ENCODE assay signal across 8 mouse cellular contexts in the genomic region with DNA sequence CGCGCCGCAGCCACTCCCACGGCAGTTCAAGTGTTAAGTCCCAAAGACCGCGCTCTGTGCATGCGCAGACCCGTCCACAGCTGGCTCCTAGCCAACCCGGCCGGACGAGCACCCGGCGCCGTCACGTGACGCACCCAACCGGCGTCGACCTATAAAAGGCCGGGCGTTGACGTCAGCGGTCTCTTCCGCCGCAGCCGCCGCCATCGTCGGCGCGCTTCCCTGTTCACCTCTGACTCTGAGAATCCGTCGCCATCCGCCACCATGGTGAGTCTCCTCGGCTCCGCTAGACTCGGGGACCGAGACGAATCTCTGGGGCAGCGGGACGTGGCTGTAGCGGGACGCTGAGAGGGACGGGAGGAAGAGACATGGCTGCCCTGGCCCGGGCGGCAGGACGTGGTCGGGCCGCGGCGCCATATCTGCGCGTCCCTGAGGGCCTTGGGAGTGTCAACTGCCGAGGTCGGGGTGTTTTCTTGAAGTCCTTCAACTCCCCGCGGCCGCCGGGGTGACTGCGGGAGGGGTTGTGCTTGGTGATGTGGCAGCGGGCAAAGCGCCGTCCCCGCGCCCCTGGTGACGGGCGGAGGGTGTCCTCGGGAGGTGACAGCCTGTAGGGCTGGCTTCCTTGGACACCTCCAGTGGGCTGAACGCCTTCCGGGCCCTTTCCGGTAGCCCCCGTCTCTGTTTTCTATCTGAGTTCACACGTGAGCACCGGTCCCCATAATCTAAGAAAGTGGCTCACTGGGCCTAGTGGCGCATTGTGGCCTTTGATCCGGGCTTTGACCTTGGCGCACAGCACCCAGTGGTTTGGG. TPM values are rescaled to one million over a fixed set of nuclear protein-coding genes. Genes with fewer than 3 reads are reported as not detected.
A peak's percentile ranks its signal among the peaks of the same experiment; 100 is the strongest.
DNase-seq lines count a peak whose midpoint lies in the region; ATAC-seq and TF ChIP-seq lines count a peak whose summit lies in the region.

A gene (plus strand): TSS at position 166 of the 806 bp plus-strand sequence.

- H3K27me3 ChIP-seq in G1E (ENCODE audit: insufficient read depth, low read length) = no peaks in the 10 kb centered on the region
- no peaks in the 10 kb centered on the region for H3K27me3 ChIP-seq in forebrain, embryonic 16.5 days (replicated peaks; ENCODE audit: control insufficient read depth, insufficient read depth, low read length)
- no peaks in the 10 kb centered on the region for H3K27me3 ChIP-seq in neural tube, embryonic 14.5 days (ENCODE audit: control insufficient read depth, insufficient read depth, low read length)
- H3K27me3 ChIP-seq in testis, adult 2 months (ENCODE audit: control insufficient read depth, insufficient read depth, low read length) = no peaks in the 10 kb centered on the region

- intact Hi-C loops in heart, postnatal 25 days (cut with DNase I) = loop anchor here (5.0 kb wide), 1 partner anchor 159 kb away; no protein-coding TSS in a partner anchor

- no peaks in the 10 kb centered on the region for H3K9me3 ChIP-seq in G1E (replicated peaks)
- H3K9me3 ChIP-seq in forebrain, embryonic 16.5 days (ENCODE audit: control insufficient read depth, low read length) = no peaks in the 10 kb centered on the region
- no peaks in the 10 kb centered on the region for H3K9me3 ChIP-seq in neural tube, embryonic 14.5 days (ENCODE audit: control insufficient read depth, low read length)

- TF ChIP-seq POLR2A in testis, adult 2 months (IDR thresholded peaks at IDR 0.05; ENCODE audit: control insufficient read depth, low read depth, low read length) = peak; percentile 100

- no peak for TF ChIP-seq CTCF in G1E (IDR thresholded peaks at IDR 0.05; ENCODE audit: low read depth, low read length)
- peak; percentile 2; the same call in 1 of the 2 replicates for TF ChIP-seq CTCF in testis, adult 2 months (IDR thresholded peaks at IDR 0.05; ENCODE audit: control insufficient read depth, insufficient read depth, insufficient replicate concordance, low read depth, low read length)

- peak within 1 kb of the TSS; percentile 84 for H3K4me3 ChIP-seq in G1E (ENCODE audit: low read depth, low read length)
- peak within 1 kb of the TSS; percentile 54 for H3K4me3 ChIP-seq in forebrain, embryonic 16.5 days (replicated peaks; ENCODE audit: low read length)
- peak within 1 kb of the TSS; percentile 98 for H3K4me3 ChIP-seq in neural tube, embryonic 14.5 days (ENCODE audit: low read depth, low read length)
- peak within 1 kb of the TSS; percentile 94 for H3K4me3 ChIP-seq in testis, adult 2 months (ENCODE audit: control insufficient read depth, low read depth, low read length)

- H3K4me1 ChIP-seq in G1E (ENCODE audit: insufficient read depth, low read depth, low read length) = peaks cover 76% of the 10 kb centered on the region
- peaks cover 40% of the 10 kb centered on the region for H3K4me1 ChIP-seq in forebrain, embryonic 16.5 days (replicated peaks; ENCODE audit: control insufficient read depth, insufficient read depth, low read length)
- H3K4me1 ChIP-seq in neural tube, embryonic 14.5 days (ENCODE audit: control insufficient read depth, insufficient read depth, low read length) = peaks cover 17% of the 10 kb centered on the region
- H3K4me1 ChIP-seq in testis, adult 2 months (ENCODE audit: control insufficient read depth, insufficient read depth, low read length) = peaks cover 24% of the 10 kb centered on the region

- WGBS in forebrain, embryonic 16.5 days = 0% methylated on average over 77 of the region's 77 CpGs
- WGBS in neural tube, embryonic 14.5 days = under 1% methylated on average over 77 of the region's 77 CpGs

- peak within 1 kb of the TSS; percentile 94 for H3K27ac ChIP-seq in forebrain, embryonic 16.5 days (ENCODE audit: low read length)
- H3K27ac ChIP-seq in neural tube, embryonic 14.5 days (ENCODE audit: low read depth, low read length) = peak within 1 kb of the TSS; percentile 81
- peak within 1 kb of the TSS; percentile 97 for H3K27ac ChIP-seq in testis, adult 2 months (ENCODE audit: control insufficient read depth, insufficient read depth, low read depth, low read length)

- peaks cover 49% of the 10 kb centered on the region for H3K36me3 ChIP-seq in G1E (replicated peaks)
- peaks cover 29% of the 10 kb centered on the region for H3K36me3 ChIP-seq in forebrain, embryonic 16.5 days (ENCODE audit: control insufficient read depth, insufficient read depth)
- peaks cover 42% of the 10 kb centered on the region for H3K36me3 ChIP-seq in neural tube, embryonic 14.5 days (ENCODE audit: control insufficient read depth, insufficient read depth, low read length)
- H3K36me3 ChIP-seq in testis, adult 2 months (ENCODE audit: control insufficient read depth, insufficient read depth, low read length) = no peaks in the 10 kb centered on the region; the same call in none of the 2 replicates

- H3K9ac ChIP-seq in forebrain, embryonic 16.5 days (replicated peaks; ENCODE audit: low read depth, low read length) = peak within 1 kb of the TSS; percentile 66
- H3K9ac ChIP-seq in neural tube, embryonic 14.5 days (replicated peaks; ENCODE audit: low read depth, low read length) = peak within 1 kb of the TSS; percentile 97

- peak; percentile 94 for DNase-seq in G1E (ENCODE audit: low spot score)
- DNase-seq in cerebellum, adult 11-12 months = peak; percentile 99
- DNase-seq in heart, postnatal 25 days (ENCODE audit: low spot score) = peak; percentile 97
- DNase-seq in layer of hippocampus, adult 18-20 months (ENCODE audit: low spot score in 2 of 2) = peak; percentile 95 to 99
- DNase-seq in lung, adult 18-20 months = peak; percentile 98 to 99

- peak; percentile 65 for ATAC-seq in G1E (ENCODE audit: extremely low read depth, insufficient number of reproducible peaks, low FRiP score, poor library complexity, severe bottlenecking)
- ATAC-seq in forebrain, embryonic 16.5 days = peak; percentile 69
- ATAC-seq in neural tube, embryonic 14.5 days (ENCODE audit: low read depth) = peak; percentile 69

- H3K4me2 ChIP-seq in forebrain, embryonic 16.5 days (ENCODE audit: low read length) = peak within 1 kb of the TSS; percentile 62
- peak within 1 kb of the TSS; percentile 99 for H3K4me2 ChIP-seq in neural tube, embryonic 14.5 days (ENCODE audit: low read depth, low read length)

RNA-seq across cellular contexts. Expression of the gene that starts here (rescaled TPM):
- total RNA-seq in G1E (2014; fragmentation: Nextera tagmentation) (1,577 and 1,715 TPM in 2 replicates), G1E (2017) (1,676 and 1,695 TPM in 2 replicates)
- polyA plus RNA-seq in G1E (2012) = 2,355 and 3,878 TPM in 2 replicates
- 652 and 674 TPM in 2 replicates for polyA plus RNA-seq in forebrain, embryonic 16.5 days (2015; fragmentation: Nextera tagmentation; extraction: Ambion mirVana)
- 1,000 to 10,000 TPM in 1 of 2 experiments, 100 to 1,000 TPM in 1; 925 to 1,035 TPM for total RNA-seq in heart, postnatal 25 days (2021)
- 100 to 1,000 TPM; 907 to 934 TPM for total RNA-seq in layer of hippocampus, adult 18-20 months (2021)
- polyA plus RNA-seq in neural tube, embryonic 14.5 days (2014; fragmentation: Nextera tagmentation; extraction: Ambion mirVana) = 373 and 452 TPM in 2 replicates
- polyA plus RNA-seq in testis, adult 2 months (2012; rRNA removed) = 1,507 and 1,673 TPM in 2 replicates

Comparison
In these comparisons a context has a peak if more than half of its experiments do, and no peak if none do; other contexts are left out.
1. Peak in every context shown above with its lines: DNase-seq, ATAC-seq, H3K4me3 ChIP-seq and H3K27ac ChIP-seq.